Mouse (Mus musculus) kidney, adult 9 months (tissue): ENCODE results near the gene Gjd2.
A peak's percentile ranks its signal among the peaks of the same experiment; 100 is the strongest.

Source experiments
- DNase-seq: peaks from one replicate; pipeline ENCODE4 v3.0.0; 2022

Gjd2 gene

DNA sequence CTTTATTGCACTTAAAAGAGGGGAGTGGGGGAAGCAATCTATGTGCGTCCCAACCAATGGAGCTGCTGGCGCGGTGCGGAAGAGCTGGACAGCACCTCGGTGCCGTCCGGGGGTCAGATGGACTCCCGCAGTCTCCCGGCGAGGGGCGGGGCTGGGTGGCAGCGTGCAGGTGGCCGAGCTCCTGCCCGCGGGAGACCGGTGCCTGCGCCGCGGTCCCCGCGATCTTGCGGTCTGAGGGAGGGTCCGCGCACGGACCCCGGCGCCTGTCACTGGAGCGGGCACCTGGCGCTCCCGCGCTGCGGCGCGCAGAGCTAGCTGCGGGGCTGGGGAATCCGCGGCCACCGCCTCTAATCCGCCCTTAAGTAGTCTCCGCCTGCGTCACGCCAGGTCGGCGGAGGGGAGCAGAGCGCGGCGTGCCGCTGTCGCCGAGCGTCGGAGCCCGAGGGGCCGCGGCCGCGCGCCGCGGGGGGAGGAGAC lies at the start of gene Gjd2:
Gene Gjd2 (minus strand): TSS at position 325 of the 477 bp plus-strand sequence.
- DNase-seq, result no peak

DNA sequence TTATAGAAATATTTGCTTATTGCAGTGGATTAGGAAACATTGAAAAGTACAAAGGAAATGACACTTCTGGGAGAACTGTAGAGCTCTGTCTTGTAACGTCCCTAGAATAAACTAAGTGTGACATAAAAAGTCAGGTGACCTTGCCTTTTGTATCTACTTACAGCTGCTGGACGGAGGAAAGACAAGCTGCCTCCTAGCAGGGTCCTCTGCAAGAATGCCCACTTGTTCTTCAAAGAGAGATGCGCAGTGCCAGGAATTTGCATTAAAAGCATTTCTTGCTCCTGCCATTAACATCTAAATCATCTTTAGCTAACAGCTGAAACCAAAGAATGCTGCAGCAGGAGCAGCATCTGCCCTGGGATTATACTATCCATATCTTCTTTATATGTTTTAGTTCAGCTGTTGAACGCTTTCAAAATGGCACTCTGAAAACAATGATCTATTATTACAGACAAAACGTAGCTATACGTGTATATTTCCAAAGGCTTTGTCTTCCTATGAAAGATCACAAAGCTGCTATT lies 46.7 kb upstream of the Gjd2 start:
- DNase-seq, result no peak

DNA sequence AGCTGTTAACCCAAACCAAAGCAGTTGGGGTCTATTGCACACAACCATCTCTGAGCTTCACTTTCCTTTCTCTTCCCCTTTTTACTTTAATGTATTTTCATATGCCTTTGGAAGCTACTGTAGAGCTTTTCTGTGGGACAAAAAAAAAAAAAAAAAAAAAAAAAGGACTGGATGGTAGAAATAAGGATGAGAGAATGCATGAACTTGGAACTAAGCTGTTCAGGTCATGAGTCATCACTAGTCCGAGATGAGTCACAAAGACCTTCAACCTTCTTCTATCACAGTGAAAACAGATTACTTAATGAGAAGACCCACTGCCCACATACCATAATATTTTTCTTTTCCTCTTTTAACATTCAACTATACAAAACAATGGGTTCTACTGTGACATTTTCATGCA lies 46.2 kb upstream of the Gjd2 start:
- no peak for DNase-seq

DNA sequence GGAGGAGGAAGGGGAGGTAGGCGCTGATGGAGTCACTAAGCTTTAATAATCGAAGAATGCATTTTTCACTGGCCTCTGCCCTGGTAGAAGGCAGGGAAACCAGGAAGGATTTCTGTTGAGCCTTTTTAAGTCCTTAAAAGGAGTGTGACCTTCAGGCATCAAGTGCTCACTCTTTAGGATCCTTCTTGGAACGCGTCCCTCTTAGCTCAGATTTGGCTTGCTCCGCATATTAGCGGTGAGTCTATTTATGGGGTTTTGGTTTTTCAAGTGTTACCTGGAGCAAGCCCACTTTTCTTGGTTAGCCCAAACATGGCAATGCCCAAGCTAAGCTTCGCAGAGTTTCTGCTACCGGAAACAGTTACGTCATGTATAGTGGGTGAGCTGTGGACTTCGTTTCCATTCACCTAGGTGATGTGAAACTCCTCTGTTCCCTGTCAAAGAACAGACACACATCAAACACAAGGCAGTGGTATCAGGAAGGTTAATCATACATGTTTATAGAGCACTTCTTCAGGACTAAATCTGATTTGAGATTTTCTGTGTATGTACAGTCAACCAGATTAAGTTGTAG lies 44.9 kb upstream of the Gjd2 start:
- DNase-seq, result peak; percentile 4

DNA sequence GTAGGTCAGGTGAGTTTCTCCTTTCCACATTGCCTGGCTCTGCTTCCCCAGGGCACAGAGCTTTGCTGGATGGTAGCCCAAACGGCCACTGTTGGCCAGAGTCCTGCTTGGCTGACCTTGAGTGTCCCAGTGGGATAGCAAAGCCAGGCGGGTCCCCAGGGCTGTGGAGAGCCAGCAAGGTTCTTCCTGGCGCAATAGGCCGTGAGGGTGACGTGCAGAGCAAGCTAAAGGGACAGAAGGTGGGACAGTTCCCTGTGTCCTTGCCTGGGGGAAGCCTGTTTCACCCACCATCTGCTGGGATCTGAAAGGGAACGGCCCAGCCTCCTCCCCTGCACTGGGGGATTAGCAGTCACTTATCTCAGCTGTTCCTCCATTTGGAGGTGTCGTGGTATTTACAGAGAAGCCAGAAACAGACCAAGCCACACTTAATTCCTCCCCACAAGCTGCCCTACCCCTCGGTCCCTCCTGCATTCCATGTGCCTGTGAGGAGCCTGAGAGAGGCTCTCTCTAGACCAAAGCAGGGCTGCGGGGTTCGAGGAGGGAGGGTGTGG lies 44.0 kb upstream of the Gjd2 start:
- peak; percentile 74 for DNase-seq

DNA sequence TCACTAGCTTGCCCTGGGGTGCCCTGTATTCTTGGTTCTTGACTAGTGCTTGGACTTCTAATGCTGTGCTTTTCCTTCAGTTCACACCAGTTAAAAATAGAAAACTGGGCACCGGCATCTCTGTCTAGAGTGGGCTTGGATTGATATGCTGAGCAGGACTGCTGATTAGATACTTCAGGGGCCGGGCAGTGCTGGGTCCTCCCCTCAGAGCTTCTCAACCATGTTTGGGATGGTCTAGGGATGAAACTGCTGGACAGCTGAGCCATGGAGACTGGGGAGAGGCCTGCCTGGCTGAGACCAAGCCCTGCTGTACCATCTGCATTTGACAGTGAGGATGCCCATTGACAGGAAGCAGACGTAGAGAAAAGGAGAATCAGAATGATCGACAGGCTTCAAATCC lies 40.7 kb upstream of the Gjd2 start:
- no peak for DNase-seq

DNA sequence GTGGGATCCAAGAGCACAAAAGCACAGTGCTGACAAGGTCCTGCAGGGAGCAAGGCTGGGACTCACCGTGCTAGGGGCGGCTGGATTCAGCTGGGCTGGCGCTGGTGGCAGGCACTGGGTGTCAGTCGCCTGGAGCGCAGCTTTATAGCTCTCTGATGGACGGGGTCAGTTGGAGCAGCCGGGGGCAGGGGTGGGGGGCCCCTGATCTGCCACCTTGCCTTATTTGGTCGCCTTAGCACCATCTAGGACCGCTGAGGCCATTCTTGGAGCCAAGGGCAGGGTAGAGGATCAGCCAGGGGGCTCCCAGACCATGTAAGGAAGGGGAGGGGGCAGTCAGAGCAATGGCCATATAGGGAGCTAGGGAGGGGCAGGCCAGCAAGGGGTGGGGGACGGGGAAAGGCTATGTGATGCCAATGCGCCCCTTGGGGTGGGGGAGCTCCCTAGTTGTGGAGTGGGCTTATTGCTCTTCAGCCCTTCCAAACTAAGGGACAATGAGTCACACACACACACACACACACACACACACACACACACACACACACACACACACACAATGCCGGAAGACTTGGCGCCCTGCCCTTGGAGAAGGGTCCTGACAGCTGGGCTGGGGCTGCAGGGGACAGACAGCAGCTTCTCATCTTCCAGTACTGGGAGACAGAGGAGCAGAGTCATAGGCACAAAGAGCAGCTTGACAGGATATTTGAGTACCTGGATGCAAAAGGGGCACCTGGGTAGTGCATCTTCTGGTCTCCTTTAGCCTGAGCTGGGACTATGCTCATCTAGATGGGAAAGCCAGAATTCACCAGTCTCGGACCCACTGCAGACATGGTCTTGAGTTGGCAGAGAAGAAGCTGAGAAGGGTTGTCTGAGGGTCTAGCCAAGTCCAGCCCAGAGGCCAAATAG lies 39.5 kb upstream of the Gjd2 start, which contains the start of gene Actc1:
Gene Actc1 (minus strand): TSS at position 853 of the 903 bp plus-strand sequence.
- no peak for DNase-seq

DNA sequence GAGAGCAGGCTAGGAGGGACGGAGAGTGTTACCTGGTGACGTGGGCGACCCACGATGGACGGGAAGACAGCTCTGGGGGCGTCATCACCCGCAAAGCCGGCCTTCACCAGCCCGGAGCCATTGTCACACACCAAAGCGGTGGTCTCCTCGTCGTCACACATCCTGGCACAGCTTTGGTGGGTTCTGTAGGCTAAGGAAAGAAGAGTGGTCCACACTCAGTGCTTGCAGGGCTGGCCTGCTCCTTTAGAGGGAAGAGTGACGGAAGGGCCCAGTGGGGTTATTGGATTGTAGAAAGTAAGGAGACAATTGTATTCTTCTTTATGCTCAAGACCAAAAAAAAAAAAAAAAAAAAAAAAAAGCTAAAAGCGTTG lies 38.4 kb upstream of the Gjd2 start:
- no peak for DNase-seq

DNA sequence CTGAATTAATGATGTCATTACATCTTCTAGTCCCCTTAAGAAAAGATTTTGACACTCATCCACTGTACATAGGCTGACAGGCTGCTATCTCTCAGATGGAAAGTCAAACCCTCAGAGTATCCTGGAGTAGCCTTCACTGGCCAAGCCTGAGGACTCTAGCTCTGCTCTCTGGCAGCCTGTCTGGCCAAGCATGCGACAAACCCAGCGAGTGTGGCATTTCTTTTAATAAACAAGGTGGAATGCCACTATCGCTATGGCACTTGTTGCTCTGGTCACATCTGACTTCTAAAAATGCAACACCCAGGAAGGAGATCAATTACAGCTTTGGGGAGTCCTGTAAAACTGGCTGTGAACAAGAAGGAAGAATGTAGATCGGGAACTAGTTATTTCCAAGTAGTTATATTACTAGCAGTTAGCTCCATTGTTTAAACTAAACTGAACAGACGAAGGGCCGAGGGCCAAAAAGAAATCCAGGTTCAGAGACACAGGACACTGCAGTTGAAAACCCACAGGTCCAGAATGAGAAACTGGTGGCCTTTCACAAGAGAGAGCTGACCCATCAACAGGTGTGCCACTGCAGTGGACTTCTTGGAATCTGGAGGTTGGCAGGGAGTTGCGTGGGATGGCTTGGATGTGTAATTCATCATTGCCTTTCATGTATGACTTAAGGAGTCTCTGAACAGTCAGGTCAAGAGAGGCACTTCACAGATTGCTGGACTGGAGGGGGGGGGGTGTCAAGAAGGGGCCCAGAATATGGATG lies 37.9 kb upstream of the Gjd2 start:
- DNase-seq, result no peak

DNA sequence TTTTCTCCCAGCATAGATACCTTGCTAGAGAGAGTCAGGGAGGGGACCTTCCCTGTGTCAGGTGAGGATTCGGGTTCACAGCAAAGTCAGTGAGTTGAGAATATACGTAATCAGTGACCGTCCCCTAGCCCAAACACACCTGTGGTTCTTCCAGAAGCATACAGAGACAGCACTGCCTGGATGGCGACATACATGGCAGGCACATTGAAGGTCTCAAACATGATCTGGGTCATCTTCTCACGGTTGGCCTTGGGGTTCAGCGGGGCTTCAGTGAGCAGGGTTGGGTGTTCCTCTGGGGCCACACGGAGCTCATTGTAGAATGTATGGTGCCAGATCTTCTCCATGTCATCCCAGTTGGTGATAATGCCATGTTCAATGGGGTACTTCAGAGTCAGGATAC lies 36.7 kb upstream of the Gjd2 start:
- DNase-seq, result no peak

DNA sequence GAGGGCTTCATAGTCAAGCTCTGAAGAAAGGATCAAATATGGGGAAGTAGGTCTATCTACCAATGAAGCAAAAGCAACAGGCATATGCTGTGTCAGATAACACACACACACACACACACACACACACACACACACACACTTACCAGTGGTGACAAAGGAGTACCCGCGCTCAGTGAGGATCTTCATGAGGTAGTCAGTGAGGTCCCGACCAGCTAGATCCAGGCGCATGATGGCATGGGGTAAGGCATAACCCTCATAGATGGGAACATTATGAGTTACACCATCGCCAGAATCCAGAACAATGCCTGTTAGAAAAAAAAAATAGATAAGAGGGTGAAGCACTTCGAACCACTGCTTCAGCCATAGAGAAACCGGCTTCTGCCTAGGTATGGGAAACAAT lies 36.0 kb upstream of the Gjd2 start:
- no peak for DNase-seq

DNA sequence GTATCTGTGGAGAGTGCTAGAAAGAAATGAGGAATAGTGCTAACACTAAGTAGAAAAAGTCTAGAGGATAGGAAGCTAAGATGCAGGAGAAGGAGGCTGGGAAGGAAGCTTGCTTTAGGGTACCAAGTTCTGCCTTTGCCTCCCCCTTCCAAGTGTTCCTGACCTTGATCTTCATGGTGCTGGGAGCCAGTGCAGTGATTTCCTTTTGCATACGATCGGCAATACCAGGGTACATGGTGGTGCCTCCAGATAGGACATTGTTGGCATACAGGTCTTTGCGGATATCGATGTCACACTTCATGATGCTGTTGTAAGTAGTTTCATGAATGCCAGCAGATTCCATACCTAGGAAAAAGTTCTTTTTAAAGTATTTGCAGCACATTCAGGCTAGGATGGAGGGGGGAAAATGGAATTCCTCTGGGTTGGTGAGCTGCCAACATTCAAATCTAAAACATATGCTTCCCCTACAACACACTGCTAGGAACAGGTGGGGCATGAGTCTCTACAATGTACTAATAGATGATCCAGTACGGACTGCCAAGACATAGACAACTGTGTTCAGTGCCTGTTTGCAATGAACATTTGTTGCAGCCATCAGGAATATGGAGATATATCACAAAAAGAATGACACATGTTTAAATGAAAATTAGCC lies 34.7 kb upstream of the Gjd2 start:
- DNase-seq, result no peak

DNA sequence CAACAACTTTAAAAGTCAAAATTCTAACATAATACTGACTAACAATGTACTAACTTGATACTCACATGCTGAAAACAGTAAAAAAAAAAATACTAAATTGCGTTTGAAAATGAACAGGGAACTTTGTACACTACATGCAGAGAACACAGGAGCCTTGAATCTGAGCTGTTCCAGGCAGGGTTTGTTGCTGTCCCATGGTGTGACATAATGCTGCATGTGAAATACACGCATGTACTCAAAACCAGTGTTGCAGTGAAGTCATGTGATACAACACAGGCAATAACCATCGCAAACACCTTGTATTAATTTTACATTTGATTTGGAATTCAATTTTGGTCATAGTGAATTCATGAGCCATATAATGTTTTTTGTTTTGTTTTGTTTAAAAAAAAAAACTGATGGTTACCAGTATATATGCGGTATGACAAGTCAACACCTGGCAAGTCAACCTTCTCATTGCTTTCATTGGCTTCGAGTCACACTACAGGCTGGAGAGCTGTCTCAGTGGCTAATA lies 32.8 kb upstream of the Gjd2 start:
- no peak for DNase-seq

DNA sequence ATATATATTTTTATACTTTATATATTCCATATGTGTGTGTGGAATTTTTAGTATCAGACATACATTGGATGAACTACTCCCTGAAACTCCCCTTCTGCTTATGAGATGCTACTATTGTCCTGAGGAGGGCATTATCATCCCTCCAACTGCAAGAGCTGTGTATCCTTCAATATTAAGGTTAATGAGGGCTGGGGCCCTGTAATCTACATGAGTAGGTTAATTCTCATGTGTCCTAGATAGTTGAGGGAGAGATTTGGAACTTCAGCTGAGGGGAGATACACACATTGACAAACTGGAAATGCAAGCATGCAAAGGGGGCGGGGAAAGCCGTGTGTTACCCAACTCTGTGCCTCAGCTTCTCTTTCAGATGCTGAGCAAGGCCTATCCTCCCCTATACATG lies 24.5 kb upstream of the Gjd2 start:
- no peak for DNase-seq

DNA sequence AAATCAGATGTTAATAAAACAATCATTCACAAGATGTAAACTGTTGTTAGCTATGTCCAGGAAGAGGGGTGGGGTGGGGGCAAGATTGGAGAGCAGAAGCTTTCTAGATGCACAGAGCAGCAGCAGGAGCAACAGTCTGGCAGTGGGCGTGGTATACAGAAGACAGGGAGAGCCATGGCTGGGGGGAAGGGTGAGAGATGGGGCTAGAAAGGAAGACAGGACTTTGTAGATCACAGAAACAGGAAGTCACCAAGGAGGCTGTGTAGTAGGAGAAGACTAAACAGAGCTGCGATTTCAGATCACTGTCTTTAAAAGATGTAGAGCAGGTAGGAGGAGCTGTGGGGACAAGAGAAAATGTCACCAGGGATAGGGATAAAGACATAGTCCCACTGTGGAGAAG lies 18.8 kb upstream of the Gjd2 start:
- no peak for DNase-seq

DNA sequence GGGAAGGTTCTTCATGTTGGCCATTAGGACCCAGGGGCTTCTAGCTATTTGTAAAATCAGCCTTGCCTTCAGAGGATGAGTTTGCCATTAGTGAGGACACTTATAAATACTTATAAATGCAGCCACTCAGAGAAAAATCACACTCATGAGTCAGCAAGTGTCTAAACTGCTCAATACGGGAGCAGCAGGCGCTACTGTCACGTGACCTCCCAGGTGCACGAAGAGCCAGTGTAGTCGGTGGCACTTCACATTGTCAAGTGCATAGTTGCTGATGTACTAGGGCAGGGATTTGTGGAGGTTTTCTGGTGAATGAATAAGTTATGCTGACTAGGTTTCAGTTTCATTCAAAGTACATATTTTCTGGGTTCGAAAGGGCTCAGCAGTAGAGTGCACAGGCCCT lies 10.0 kb upstream of the Gjd2 start:
- no peak for DNase-seq

DNA sequence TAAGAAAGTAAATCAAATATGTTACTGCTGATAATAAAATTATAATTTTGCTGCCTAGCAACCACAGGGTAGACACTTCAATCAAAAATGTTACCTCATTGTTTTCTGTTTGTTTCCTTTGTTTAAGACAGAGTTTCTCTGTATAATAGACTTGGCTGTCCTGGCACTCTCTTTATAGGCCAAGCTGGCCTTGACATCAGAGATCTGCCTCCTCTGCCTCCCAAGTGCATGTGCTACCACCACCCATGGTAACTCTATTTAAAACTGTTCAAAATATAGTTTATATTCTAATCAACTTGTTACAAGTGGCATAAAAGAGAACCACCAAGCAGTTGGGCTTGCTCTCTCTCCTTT lies 6.8 kb upstream of the Gjd2 start:
- no peak for DNase-seq

DNA sequence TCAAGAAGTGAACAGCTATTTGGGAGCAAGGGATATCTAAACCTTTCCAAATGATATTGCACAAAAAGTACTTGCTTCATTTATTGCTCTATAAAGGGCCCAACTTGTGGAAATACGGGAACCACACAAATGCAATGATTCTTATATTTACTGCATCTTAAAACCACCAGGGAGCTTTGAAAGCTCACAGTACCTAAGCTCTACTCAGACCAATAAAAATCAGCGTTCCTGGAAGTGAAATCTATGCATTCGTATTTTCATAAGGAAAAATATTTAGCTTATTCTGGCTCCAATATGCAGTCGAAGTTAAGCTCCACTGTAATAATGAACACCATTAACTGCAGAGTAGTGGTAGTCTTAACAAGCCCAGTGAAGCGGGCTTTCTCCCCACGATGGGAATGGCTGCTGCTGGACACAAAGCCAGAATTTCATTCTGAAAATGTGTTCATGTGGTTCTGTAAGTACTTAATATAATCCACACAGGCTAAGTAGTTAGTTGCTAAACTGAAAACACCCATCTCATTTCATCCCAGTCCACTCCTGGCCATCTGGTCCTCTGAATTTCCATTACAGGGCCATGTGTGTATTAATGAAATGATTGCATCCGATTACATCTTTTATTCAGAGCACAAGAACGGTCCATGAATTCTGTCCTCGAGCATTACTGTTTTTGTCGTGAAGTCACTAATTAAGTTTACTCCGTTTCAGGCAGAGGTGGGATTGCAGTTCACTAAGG lies 6.2 kb upstream of the Gjd2 start:
- DNase-seq, result no peak

DNA sequence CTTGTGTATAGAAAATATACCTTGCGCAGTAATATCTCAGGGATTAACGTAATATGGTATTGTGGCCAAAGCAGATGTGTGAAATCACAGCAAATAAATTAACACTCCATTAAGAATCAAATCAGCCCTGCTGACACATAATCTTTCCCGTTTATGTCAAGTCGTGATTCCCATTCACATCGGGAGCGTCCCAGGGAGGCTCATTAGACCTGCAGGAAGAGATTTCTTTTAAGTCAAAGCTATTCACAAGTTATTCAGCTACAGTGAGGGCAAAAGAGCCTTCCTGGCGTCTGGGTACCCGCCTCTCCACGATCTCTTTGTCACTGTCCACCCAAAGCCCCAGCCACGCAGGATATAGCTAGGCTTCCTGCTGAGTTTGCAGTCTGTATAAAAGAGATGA lies 4.7 kb upstream of the Gjd2 start:
- no peak for DNase-seq

DNA sequence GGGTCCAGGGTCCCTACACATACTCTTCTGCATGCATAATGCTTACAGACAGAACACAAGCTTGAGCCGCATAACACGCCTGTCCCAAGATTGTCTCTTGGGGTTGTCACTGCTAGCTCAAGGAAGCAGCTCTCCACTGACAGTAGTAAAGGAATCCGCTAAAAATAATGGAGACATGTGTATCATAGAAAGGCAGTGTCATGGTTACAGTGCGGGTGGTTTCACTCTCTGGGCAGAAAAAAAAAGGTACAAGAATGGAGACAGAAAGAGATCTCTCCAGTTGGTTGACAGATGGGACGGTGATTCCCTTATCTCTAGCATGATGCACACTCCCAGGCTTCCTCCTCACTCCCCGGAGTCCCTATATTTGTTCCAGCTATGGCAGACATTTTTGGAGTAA lies 1.4 kb upstream of the Gjd2 start:
- no peak for DNase-seq

DNA sequence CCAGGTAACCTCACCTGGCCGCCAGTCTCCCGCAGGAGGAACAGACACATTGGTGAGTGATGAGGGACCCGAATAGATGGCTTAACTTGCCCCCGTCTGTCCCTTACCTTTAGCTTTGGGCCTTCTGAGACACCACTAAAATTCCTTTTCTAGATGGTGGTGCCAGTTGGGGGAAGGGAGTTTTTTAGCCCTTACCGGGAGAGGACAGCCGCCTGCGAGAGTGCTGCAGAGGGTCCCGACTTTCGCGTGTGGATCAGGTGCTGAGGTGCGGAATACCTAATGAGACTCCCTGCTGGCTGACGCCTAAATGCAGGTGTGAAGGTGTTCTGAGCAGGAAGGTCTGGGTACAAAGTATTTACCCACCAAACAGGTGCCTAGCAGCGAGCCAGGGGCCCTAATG lies 427 bp upstream of the Gjd2 start:
- no peak for DNase-seq

DNA sequence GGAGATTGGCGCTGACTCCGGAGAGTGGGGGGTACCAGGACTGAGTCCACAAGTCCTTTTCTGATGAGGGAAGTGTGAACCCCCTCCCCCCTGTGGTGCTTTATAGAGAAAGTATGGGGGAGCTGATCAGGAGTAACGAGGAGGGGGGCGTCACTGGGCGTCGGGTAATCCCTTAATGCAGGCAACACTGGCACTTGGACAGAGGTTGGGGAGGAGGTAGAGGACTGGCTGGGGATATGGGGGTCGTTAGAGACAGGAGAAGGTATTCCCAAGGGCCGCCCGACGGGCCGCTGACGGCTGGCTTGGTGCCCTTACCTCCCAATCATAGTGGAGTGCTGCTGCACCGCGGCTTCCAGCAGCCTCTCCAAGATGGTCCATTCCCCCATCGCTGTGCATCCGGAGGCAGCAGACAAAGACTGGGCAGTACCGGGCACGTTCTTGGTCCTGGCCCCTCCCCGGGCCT lies 639 bp downstream of the Gjd2 start:
- no peak for DNase-seq
